Mouse (Mus musculus): ENCODE data around the gene Klhl35. TPM values are rescaled to one million over a fixed set of nuclear protein-coding genes. Genes with fewer than 3 reads are reported as not detected.
"Not testable (repeated sequence)": the region's sequence is repeated elsewhere in the genome, so short reads cannot be mapped to it uniquely, and the experiment has no call there.

The Klhl35 gene
- polyA plus RNA-seq, 1 experiment from 2014 or later, result 0.77 TPM

- Histone ChIP-seq H3K9me3 (replicated peaks; ENCODE audit: control insufficient read depth, low read length) (0 out of 2 replicates have a peak, but pooled peaks cover 3% of the 10 kb centered on the region), H3K4me2 (no peak overlapping the region), H3K4me1 (ENCODE audit: control insufficient read depth, insufficient read depth, low read length) (no peaks in the 10 kb centered on the region), H3K36me3 (ENCODE audit: control insufficient read depth, insufficient read depth, low read length) (no peaks in the 10 kb centered on the region), H3K27me3 (ENCODE audit: control insufficient read depth, insufficient read depth, low read length) (no peaks in the 10 kb centered on the region; the same call in 1 of the 2 replicates), H3K9ac (ENCODE audit: low read depth, low read length) (no peak overlapping the region), H3K27ac (ENCODE audit: low read depth, low read length) (no peak overlapping the region), H3K4me3 (ENCODE audit: low read depth, low read length) (no peak overlapping the region)
- 86% methylated on average over 5 of the region's 5 CpGs for WGBS (ENCODE audit: insufficient replicate concordance)
- no peak for ATAC-seq (replicated peaks; ENCODE audit: insufficient number of reproducible peaks, low FRiP score, low TSS enrichment)
Measured at GRCm38 (mm10) chr7:99489708-99490107, 23.9 kb downstream of the Klhl35 start.

- WGBS (ENCODE audit: insufficient replicate concordance), result 62% methylated on average over 1 of the region's 1 CpGs
Measured at GRCm38 (mm10) chr7:99499128-99499527, 33.3 kb downstream of the Klhl35 start.

GRCm38 (mm10) chr7:99500201-99500600 is 34.4 kb downstream of the Klhl35 start:
- Histone ChIP-seq H3K9ac (ENCODE audit: low read depth, low read length) (no peak overlapping the region), H3K9me3 (replicated peaks; ENCODE audit: control insufficient read depth, low read length) (no peaks in the 10 kb centered on the region), H3K27me3 (ENCODE audit: control insufficient read depth, insufficient read depth, low read length) (no peaks in the 10 kb centered on the region), H3K4me1 (ENCODE audit: control insufficient read depth, insufficient read depth, low read length) (peaks cover 4% of the 10 kb centered on the region; the same call in 1 of the 2 replicates), H3K36me3 (ENCODE audit: control insufficient read depth, insufficient read depth, low read length) (no peaks in the 10 kb centered on the region), H3K4me2 (no peak overlapping the region), H3K27ac (ENCODE audit: low read depth, low read length) (no peak overlapping the region), H3K4me3 (ENCODE audit: low read depth, low read length) (no peak overlapping the region)
- ATAC-seq (replicated peaks; ENCODE audit: insufficient number of reproducible peaks, low FRiP score, low TSS enrichment), result peak; percentile 75; the same call in 1 of the 2 replicates
- WGBS (ENCODE audit: insufficient replicate concordance), result 5% methylated on average over 8 of the region's 8 CpGs

More at GRCm38 (mm10) chr7:99499128-99499527, 33.3 kb downstream of the Klhl35 start:
- H3K9me3 ChIP-seq (replicated peaks; ENCODE audit: control insufficient read depth, low read length), result no peaks in the 10 kb centered on the region
- ATAC-seq (replicated peaks; ENCODE audit: insufficient number of reproducible peaks, low FRiP score, low TSS enrichment), result no peak
- no peak overlapping the region for H3K4me3 ChIP-seq (ENCODE audit: low read depth, low read length)
- H3K9ac ChIP-seq (ENCODE audit: low read depth, low read length), result no peak overlapping the region
- no peaks in the 10 kb centered on the region for H3K36me3 ChIP-seq (ENCODE audit: control insufficient read depth, insufficient read depth, low read length)
- H3K27ac ChIP-seq (ENCODE audit: low read depth, low read length), result no peak overlapping the region
- H3K4me1 ChIP-seq (ENCODE audit: control insufficient read depth, insufficient read depth, low read length), result peaks cover 4% of the 10 kb centered on the region; the same call in 1 of the 2 replicates
- H3K4me2 ChIP-seq, result no peak overlapping the region
- H3K27me3 ChIP-seq (ENCODE audit: control insufficient read depth, insufficient read depth, low read length), result no peaks in the 10 kb centered on the region

GRCm38 (mm10) chr7:99500655-99501054 is 34.9 kb downstream of the Klhl35 start:
- H3K9me3 ChIP-seq (replicated peaks; ENCODE audit: control insufficient read depth, low read length), result no peaks in the 10 kb centered on the region
- no peak overlapping the region for H3K27ac ChIP-seq (ENCODE audit: low read depth, low read length)
- H3K9ac ChIP-seq (ENCODE audit: low read depth, low read length), result no peak overlapping the region
- H3K4me3 ChIP-seq (ENCODE audit: low read depth, low read length), result no peak overlapping the region
- peak overlapping the region; percentile 23; the same call in 1 of the 2 replicates for H3K4me2 ChIP-seq
- H3K4me1 ChIP-seq (ENCODE audit: control insufficient read depth, insufficient read depth, low read length), result peaks cover 4% of the 10 kb centered on the region; the same call in 1 of the 2 replicates
- 13% methylated on average over 5 of the region's 5 CpGs for WGBS (ENCODE audit: insufficient replicate concordance)
- ATAC-seq (replicated peaks; ENCODE audit: insufficient number of reproducible peaks, low FRiP score, low TSS enrichment), result no peak; the same call in 1 of the 2 replicates
- no peaks in the 10 kb centered on the region for H3K27me3 ChIP-seq (ENCODE audit: control insufficient read depth, insufficient read depth, low read length)
- no peaks in the 10 kb centered on the region for H3K36me3 ChIP-seq (ENCODE audit: control insufficient read depth, insufficient read depth, low read length)

- H3K27me3 ChIP-seq (ENCODE audit: control insufficient read depth, insufficient read depth, low read length), result no peaks in the 10 kb centered on the region
- no peak overlapping the region for H3K27ac ChIP-seq (ENCODE audit: low read depth, low read length)
- no peaks in the 10 kb centered on the region for H3K36me3 ChIP-seq (ENCODE audit: control insufficient read depth, insufficient read depth, low read length)
- WGBS (ENCODE audit: insufficient replicate concordance), result 34% methylated on average over 1 of the region's 1 CpGs
- H3K4me3 ChIP-seq (ENCODE audit: low read depth, low read length), result no peak overlapping the region
- ATAC-seq (replicated peaks; ENCODE audit: insufficient number of reproducible peaks, low FRiP score, low TSS enrichment), result no peak
- H3K4me2 ChIP-seq, result no peak overlapping the region
- no peak overlapping the region for H3K9ac ChIP-seq (ENCODE audit: low read depth, low read length)
- H3K9me3 ChIP-seq (replicated peaks; ENCODE audit: control insufficient read depth, low read length), result no peaks in the 10 kb centered on the region
- peaks cover 4% of the 10 kb centered on the region; the same call in 1 of the 2 replicates for H3K4me1 ChIP-seq (ENCODE audit: control insufficient read depth, insufficient read depth, low read length)
Measured at GRCm38 (mm10) chr7:99501148-99501547, 35.3 kb downstream of the Klhl35 start.

GRCm38 (mm10) chr7:99504556-99504955 is 38.8 kb downstream of the Klhl35 start:
- Histone ChIP-seq H3K36me3 (ENCODE audit: control insufficient read depth, insufficient read depth, low read length) (no peaks in the 10 kb centered on the region), H3K9ac (ENCODE audit: low read depth, low read length) (no peak overlapping the region), H3K4me1 (ENCODE audit: control insufficient read depth, insufficient read depth, low read length) (peaks cover 4% of the 10 kb centered on the region; the same call in 1 of the 2 replicates), H3K4me3 (ENCODE audit: low read depth, low read length) (no peak overlapping the region), H3K27me3 (ENCODE audit: control insufficient read depth, insufficient read depth, low read length) (no peaks in the 10 kb centered on the region), H3K4me2 (no peak overlapping the region), H3K27ac (ENCODE audit: low read depth, low read length) (no peak overlapping the region), H3K9me3 (replicated peaks; ENCODE audit: control insufficient read depth, low read length) (no peaks in the 10 kb centered on the region)
- no peak for ATAC-seq (replicated peaks; ENCODE audit: insufficient number of reproducible peaks, low FRiP score, low TSS enrichment)

GRCm38 (mm10) chr7:99508187-99508586 is 42.4 kb downstream of the Klhl35 start:
- H3K4me3 ChIP-seq (ENCODE audit: low read depth, low read length); H3K4me1 ChIP-seq (ENCODE audit: control insufficient read depth, insufficient read depth, low read length); H3K36me3 ChIP-seq (ENCODE audit: control insufficient read depth, insufficient read depth, low read length); H3K27ac ChIP-seq (ENCODE audit: low read depth, low read length); H3K9ac ChIP-seq (ENCODE audit: low read depth, low read length); H3K4me2 ChIP-seq; H3K27me3 ChIP-seq (ENCODE audit: control insufficient read depth, insufficient read depth, low read length); H3K9me3 ChIP-seq (replicated peaks; ENCODE audit: control insufficient read depth, low read length); ATAC-seq (replicated peaks; ENCODE audit: insufficient number of reproducible peaks, low FRiP score, low TSS enrichment): not testable (repeated sequence)
- WGBS (ENCODE audit: insufficient replicate concordance), result 8% methylated on average over 2 of the region's 2 CpGs

- 13% methylated on average over 8 of the region's 8 CpGs for WGBS (ENCODE audit: insufficient replicate concordance)
- Histone ChIP-seq H3K27me3 (ENCODE audit: control insufficient read depth, insufficient read depth, low read length) (no peaks in the 10 kb centered on the region), H3K9ac (ENCODE audit: low read depth, low read length) (0 out of 2 replicates have a peak overlapping the region, but pooled peaks have one; percentile 2), H3K4me2 (peak overlapping the region; percentile 39), H3K36me3 (ENCODE audit: control insufficient read depth, insufficient read depth, low read length) (no peaks in the 10 kb centered on the region), H3K27ac (ENCODE audit: low read depth, low read length) (no peak overlapping the region), H3K4me3 (ENCODE audit: low read depth, low read length) (no peak overlapping the region), H3K9me3 (replicated peaks; ENCODE audit: control insufficient read depth, low read length) (no peaks in the 10 kb centered on the region), H3K4me1 (ENCODE audit: control insufficient read depth, insufficient read depth, low read length) (no peaks in the 10 kb centered on the region; the same call in 1 of the 2 replicates)
- ATAC-seq (replicated peaks; ENCODE audit: insufficient number of reproducible peaks, low FRiP score, low TSS enrichment), result no peak
Measured at GRCm38 (mm10) chr7:99510087-99510501, 44.3 kb downstream of the Klhl35 start.

Measured in heart, embryonic 11.5 days (tissue).